Comparison of ENCODE assay signal across 16 mouse cellular contexts in genomic region chr13:99449547-99449946, GRCm38 (mm10).
DNase-seq lines count a peak whose midpoint lies in the region; ATAC-seq lines count a peak whose summit lies in the region.
"Had no signal": no experiment of that assay in that cellular context is flagged by ENCODE, and none has a peak within 500 bp of the region (broad histone marks: within the 10 kb centered on the region; RNA-seq: fewer than 3 reads in every experiment).

No protein-coding gene starts in this region.

- no peak overlapping the region for H3K9ac ChIP-seq in hindbrain, embryonic 14.5 days
- no peak overlapping the region for H3K9ac ChIP-seq in midbrain, embryonic 13.5 days (replicated peaks)
- no peak overlapping the region for H3K9ac ChIP-seq in midbrain, embryonic 14.5 days (replicated peaks; ENCODE audit: low read length)
- H3K9ac ChIP-seq in hindbrain, embryonic 13.5 days, result no peak overlapping the region
- H3K9ac ChIP-seq: liver, embryonic 13.5 days; lung, embryonic 14.5 days had no signal

- H3K36me3 ChIP-seq in hindbrain, embryonic 10.5 days, result peaks cover 32% of the 10 kb centered on the region
- 0 out of 2 replicates have a peak, but pooled peaks cover 4% of the 10 kb centered on the region for H3K36me3 ChIP-seq in hindbrain, embryonic 14.5 days (replicated peaks; ENCODE audit: control insufficient read depth, insufficient read depth)
- peaks cover 17% of the 10 kb centered on the region for H3K36me3 ChIP-seq in midbrain, embryonic 13.5 days
- peaks cover 8% of the 10 kb centered on the region; the same call in 1 of the 2 replicates for H3K36me3 ChIP-seq in midbrain, embryonic 14.5 days (ENCODE audit: control insufficient read depth, insufficient read depth, low read length)
- H3K36me3 ChIP-seq in hindbrain, embryonic 13.5 days, result no peaks in the 10 kb centered on the region
- H3K36me3 ChIP-seq: liver, embryonic 13.5 days had no signal

- no peak for DNase-seq in hindbrain, embryonic 10.5 days (ENCODE audit: low spot score)
- DNase-seq in hindbrain, embryonic 14.5 days (ENCODE audit: low spot score), result no peak
- DNase-seq in midbrain, embryonic 14.5 days, result no peak
- no peak for DNase-seq in right cerebral cortex, postnatal 4 days
- no peak for DNase-seq in right cerebral cortex, postnatal 25 days
- DNase-seq: B cell, adult 2 months; cerebellum, adult 8-10 months; heart, postnatal 10 days; kidney, adult 11 months; liver, embryonic 13.5 days; lung, embryonic 14.5 days; lung, postnatal 4 days had no signal

- H3K27ac ChIP-seq in hindbrain, embryonic 10.5 days, result peak overlapping the region; percentile 93
- H3K27ac ChIP-seq in hindbrain, embryonic 14.5 days, result no peak overlapping the region
- H3K27ac ChIP-seq in midbrain, embryonic 13.5 days, result peak overlapping the region; percentile 88; the same call in 1 of the 2 replicates
- no peak overlapping the region for H3K27ac ChIP-seq in midbrain, embryonic 14.5 days (replicated peaks; ENCODE audit: low read depth, low read length)
- H3K27ac ChIP-seq in hindbrain, embryonic 13.5 days, result peak overlapping the region; percentile 58
- H3K27ac ChIP-seq: liver, embryonic 13.5 days; stomach, postnatal 0 days had no signal

- no peak overlapping the region for H3K4me2 ChIP-seq in hindbrain, embryonic 14.5 days (replicated peaks)
- no peak overlapping the region for H3K4me2 ChIP-seq in midbrain, embryonic 13.5 days (replicated peaks)
- H3K4me2 ChIP-seq in midbrain, embryonic 14.5 days (ENCODE audit: low read length), result no peak overlapping the region
- no peak overlapping the region for H3K4me2 ChIP-seq in hindbrain, embryonic 13.5 days
- H3K4me2 ChIP-seq: heart, embryonic 11.5 days; liver, embryonic 13.5 days; lung, embryonic 14.5 days had no signal

- H3K9me3 ChIP-seq in hindbrain, embryonic 10.5 days, result no peaks in the 10 kb centered on the region
- no peaks in the 10 kb centered on the region for H3K9me3 ChIP-seq in hindbrain, embryonic 14.5 days (ENCODE audit: control insufficient read depth, low read length)
- H3K9me3 ChIP-seq in midbrain, embryonic 13.5 days, result no peaks in the 10 kb centered on the region
- H3K9me3 ChIP-seq in midbrain, embryonic 14.5 days (ENCODE audit: control insufficient read depth, low read length), result no peaks in the 10 kb centered on the region
- no peaks in the 10 kb centered on the region for H3K9me3 ChIP-seq in hindbrain, embryonic 13.5 days
- H3K9me3 ChIP-seq: liver, embryonic 13.5 days had no signal

- no peaks in the 10 kb centered on the region for H3K27me3 ChIP-seq in hindbrain, embryonic 10.5 days (ENCODE audit: insufficient read depth, poor library complexity, severe bottlenecking)
- no peaks in the 10 kb centered on the region for H3K27me3 ChIP-seq in hindbrain, embryonic 14.5 days (ENCODE audit: control insufficient read depth, insufficient read depth, low read length)
- no peaks in the 10 kb centered on the region for H3K27me3 ChIP-seq in midbrain, embryonic 13.5 days
- H3K27me3 ChIP-seq in midbrain, embryonic 14.5 days (ENCODE audit: control insufficient read depth, insufficient read depth, low read length), result no peaks in the 10 kb centered on the region
- no peaks in the 10 kb centered on the region for H3K27me3 ChIP-seq in hindbrain, embryonic 13.5 days

- 88% methylated on average over 4 of the region's 4 CpGs for WGBS in hindbrain, embryonic 10.5 days
- WGBS in hindbrain, embryonic 14.5 days, result 78% methylated on average over 4 of the region's 4 CpGs
- WGBS in midbrain, embryonic 13.5 days, result 82% methylated on average over 4 of the region's 4 CpGs
- 78% methylated on average over 4 of the region's 4 CpGs for WGBS in midbrain, embryonic 14.5 days
- 80% methylated on average over 4 of the region's 4 CpGs for WGBS in hindbrain, embryonic 13.5 days

- H3K4me1 ChIP-seq in hindbrain, embryonic 10.5 days (replicated peaks), result peaks cover 68% of the 10 kb centered on the region
- peaks cover 65% of the 10 kb centered on the region for H3K4me1 ChIP-seq in hindbrain, embryonic 14.5 days (replicated peaks; ENCODE audit: control insufficient read depth, insufficient read depth, low read length)
- H3K4me1 ChIP-seq in midbrain, embryonic 13.5 days (replicated peaks), result peaks cover 82% of the 10 kb centered on the region
- H3K4me1 ChIP-seq in midbrain, embryonic 14.5 days (ENCODE audit: control insufficient read depth, insufficient read depth, low read length), result peaks cover 63% of the 10 kb centered on the region
- peaks cover 71% of the 10 kb centered on the region for H3K4me1 ChIP-seq in hindbrain, embryonic 13.5 days (replicated peaks)
- H3K4me1 ChIP-seq: liver, embryonic 13.5 days had no signal

- no peak overlapping the region for H3K4me3 ChIP-seq in hindbrain, embryonic 10.5 days
- H3K4me3 ChIP-seq in hindbrain, embryonic 14.5 days (replicated peaks; ENCODE audit: low read length), result no peak overlapping the region
- no peak overlapping the region for H3K4me3 ChIP-seq in midbrain, embryonic 13.5 days (replicated peaks)
- no peak overlapping the region for H3K4me3 ChIP-seq in midbrain, embryonic 14.5 days (replicated peaks; ENCODE audit: low read depth, low read length)
- H3K4me3 ChIP-seq in hindbrain, embryonic 13.5 days, result no peak overlapping the region
- H3K4me3 ChIP-seq: liver, embryonic 13.5 days had no signal

- ATAC-seq in hindbrain, embryonic 14.5 days (ENCODE audit: low FRiP score), result no peak
- no peak for ATAC-seq in midbrain, embryonic 13.5 days
- ATAC-seq in midbrain, embryonic 14.5 days (ENCODE audit: low FRiP score, low TSS enrichment), result no peak
- ATAC-seq in hindbrain, embryonic 13.5 days (ENCODE audit: low FRiP score), result no peak

Comparison
In these comparisons a context has a peak if more than half of its experiments do, and no peak if none do; other contexts are left out.
1. H3K27ac ChIP-seq: peak in hindbrain, embryonic 10.5 days (single experiment), midbrain, embryonic 13.5 days (single experiment) and hindbrain, embryonic 13.5 days (single experiment); none in hindbrain, embryonic 14.5 days (single experiment) and midbrain, embryonic 14.5 days (single experiment).